Mouse (Mus musculus): ENCODE results near the gene Nxpe4. TPM values are rescaled to one million over a fixed set of nuclear protein-coding genes. Genes with fewer than 3 reads are reported as not detected.
"Not testable (repeated sequence)": the region's sequence is repeated elsewhere in the genome, so short reads cannot be mapped to it uniquely, and the experiment has no call there.

Nxpe4 gene
- polyA plus RNA-seq (2015; fragmentation: Nextera tagmentation; extraction: Ambion mirVana), result 4.4 and 4.5 TPM in 2 replicates

- ATAC-seq, result no peak
- peak within 1 kb of the TSS; percentile 46 for H3K4me3 ChIP-seq (ENCODE audit: low read length)
- no peak within 1 kb of the TSS for H3K27ac ChIP-seq (ENCODE audit: low read length)
- H3K27me3 ChIP-seq (replicated peaks; ENCODE audit: control insufficient read depth, insufficient read depth, low read length), result no peaks in the 10 kb centered on the region
- 30% methylated on average over 12 of the region's 12 CpGs for WGBS
- no peaks in the 10 kb centered on the region for H3K9me3 ChIP-seq (ENCODE audit: control insufficient read depth, low read length)
- no peak within 1 kb of the TSS for H3K9ac ChIP-seq (ENCODE audit: low read depth, low read length)
- peak within 1 kb of the TSS; percentile 45 for H3K4me2 ChIP-seq (ENCODE audit: low read depth, low read length)
- H3K4me1 ChIP-seq (ENCODE audit: control insufficient read depth, insufficient read depth, low read length), result 0 out of 2 replicates have a peak, but pooled peaks cover 5% of the 10 kb centered on the region
- H3K36me3 ChIP-seq (ENCODE audit: control insufficient read depth, insufficient read depth, low read length), result no peaks in the 10 kb centered on the region
These were observed at the start of gene Nxpe4 for GRCm38 (mm10) chr9:48161505-48162192. Gene Nxpe4 (plus strand): TSS chr9:48162023.

GRCm38 (mm10) chr9:48126815-48127214 lies 35.0 kb upstream of the Nxpe4 start:
- no peak for ATAC-seq
- 28% methylated on average over 3 of the region's 3 CpGs for WGBS
- no peak overlapping the region for H3K4me3 ChIP-seq (ENCODE audit: low read length)

GRCm38 (mm10) chr9:48137507-48137906 lies 24.3 kb upstream of the Nxpe4 start:
- H3K36me3 ChIP-seq (ENCODE audit: control insufficient read depth, insufficient read depth, low read length), result no peaks in the 10 kb centered on the region
- no peaks in the 10 kb centered on the region for H3K27me3 ChIP-seq (replicated peaks; ENCODE audit: control insufficient read depth, insufficient read depth, low read length)
- no peak overlapping the region for H3K4me2 ChIP-seq (ENCODE audit: low read depth, low read length)
- H3K4me1 ChIP-seq (ENCODE audit: control insufficient read depth, insufficient read depth, low read length), result no peaks in the 10 kb centered on the region
- 32% methylated on average over 3 of the region's 3 CpGs for WGBS
- no peak overlapping the region for H3K4me3 ChIP-seq (ENCODE audit: low read length)
- no peak overlapping the region for H3K9ac ChIP-seq (ENCODE audit: low read depth, low read length)
- H3K27ac ChIP-seq (ENCODE audit: low read length), result no peak overlapping the region
- no peak for ATAC-seq
- H3K9me3 ChIP-seq (ENCODE audit: control insufficient read depth, low read length), result no peaks in the 10 kb centered on the region

More at GRCm38 (mm10) chr9:48126815-48127214, 35.0 kb upstream of the Nxpe4 start:
- no peaks in the 10 kb centered on the region for H3K4me1 ChIP-seq (ENCODE audit: control insufficient read depth, insufficient read depth, low read length)
- no peak overlapping the region for H3K9ac ChIP-seq (ENCODE audit: low read depth, low read length)
- H3K36me3 ChIP-seq (ENCODE audit: control insufficient read depth, insufficient read depth, low read length), result no peaks in the 10 kb centered on the region
- H3K27me3 ChIP-seq (replicated peaks; ENCODE audit: control insufficient read depth, insufficient read depth, low read length), result no peaks in the 10 kb centered on the region
- H3K27ac ChIP-seq (ENCODE audit: low read length), result no peak overlapping the region
- H3K4me2 ChIP-seq (ENCODE audit: low read depth, low read length), result no peak overlapping the region
- H3K9me3 ChIP-seq (ENCODE audit: control insufficient read depth, low read length), result no peaks in the 10 kb centered on the region

GRCm38 (mm10) chr9:48140485-48141411 lies 21.1 kb upstream of the Nxpe4 start:
- no peak overlapping the region for H3K27ac ChIP-seq (ENCODE audit: low read length)
- 33% methylated on average over 8 of the region's 8 CpGs for WGBS
- H3K27me3 ChIP-seq (replicated peaks; ENCODE audit: control insufficient read depth, insufficient read depth, low read length), result no peaks in the 10 kb centered on the region
- H3K36me3 ChIP-seq (ENCODE audit: control insufficient read depth, insufficient read depth, low read length), result no peaks in the 10 kb centered on the region
- no peak overlapping the region for H3K4me2 ChIP-seq (ENCODE audit: low read depth, low read length)
- H3K4me3 ChIP-seq (ENCODE audit: low read length), result no peak overlapping the region
- H3K9ac ChIP-seq (ENCODE audit: low read depth, low read length), result no peak overlapping the region
- H3K9me3 ChIP-seq (ENCODE audit: control insufficient read depth, low read length), result no peaks in the 10 kb centered on the region
- H3K4me1 ChIP-seq (ENCODE audit: control insufficient read depth, insufficient read depth, low read length), result no peaks in the 10 kb centered on the region
- ATAC-seq, result no peak

GRCm38 (mm10) chr9:48142646-48143045 lies 19.2 kb upstream of the Nxpe4 start:
- Histone ChIP-seq H3K27ac (ENCODE audit: low read length) (no peak overlapping the region), H3K4me2 (ENCODE audit: low read depth, low read length) (no peak overlapping the region), H3K27me3 (replicated peaks; ENCODE audit: control insufficient read depth, insufficient read depth, low read length) (no peaks in the 10 kb centered on the region), H3K9ac (ENCODE audit: low read depth, low read length) (no peak overlapping the region), H3K4me1 (ENCODE audit: control insufficient read depth, insufficient read depth, low read length) (no peaks in the 10 kb centered on the region), H3K36me3 (ENCODE audit: control insufficient read depth, insufficient read depth, low read length) (no peaks in the 10 kb centered on the region), H3K4me3 (ENCODE audit: low read length) (no peak overlapping the region), H3K9me3 (ENCODE audit: control insufficient read depth, low read length) (no peaks in the 10 kb centered on the region)
- ATAC-seq, result no peak
- 78% methylated on average over 6 of the region's 6 CpGs for WGBS

GRCm38 (mm10) chr9:48146761-48147160 lies 15.1 kb upstream of the Nxpe4 start:
- no peak overlapping the region for H3K27ac ChIP-seq (ENCODE audit: low read length)
- H3K4me2 ChIP-seq (ENCODE audit: low read depth, low read length), result no peak overlapping the region
- H3K9ac ChIP-seq (ENCODE audit: low read depth, low read length), result no peak overlapping the region
- H3K9me3 ChIP-seq (ENCODE audit: control insufficient read depth, low read length), result no peaks in the 10 kb centered on the region
- 77% methylated on average over 3 of the region's 3 CpGs for WGBS
- no peaks in the 10 kb centered on the region for H3K4me1 ChIP-seq (ENCODE audit: control insufficient read depth, insufficient read depth, low read length)
- H3K36me3 ChIP-seq (ENCODE audit: control insufficient read depth, insufficient read depth, low read length), result no peaks in the 10 kb centered on the region
- no peak overlapping the region for H3K4me3 ChIP-seq (ENCODE audit: low read length)
- ATAC-seq, result no peak
- H3K27me3 ChIP-seq (replicated peaks; ENCODE audit: control insufficient read depth, insufficient read depth, low read length), result no peaks in the 10 kb centered on the region

- H3K4me1 ChIP-seq (ENCODE audit: control insufficient read depth, insufficient read depth, low read length); H3K4me3 ChIP-seq (ENCODE audit: low read length); H3K27ac ChIP-seq (ENCODE audit: low read length); H3K27me3 ChIP-seq (replicated peaks; ENCODE audit: control insufficient read depth, insufficient read depth, low read length); H3K36me3 ChIP-seq (ENCODE audit: control insufficient read depth, insufficient read depth, low read length); H3K4me2 ChIP-seq (ENCODE audit: low read depth, low read length); H3K9ac ChIP-seq (ENCODE audit: low read depth, low read length); H3K9me3 ChIP-seq (ENCODE audit: control insufficient read depth, low read length); ATAC-seq: not testable (repeated sequence)
- WGBS, result 46% methylated on average over 6 of the region's 6 CpGs
These were observed 4.7 kb downstream of the Nxpe4 start for GRCm38 (mm10) chr9:48166531-48166930.

- H3K27ac ChIP-seq (ENCODE audit: low read length), result no peak overlapping the region
- no peak overlapping the region for H3K4me3 ChIP-seq (ENCODE audit: low read length)
- WGBS, result 55% methylated on average over 1 of the region's 1 CpGs
- no peak overlapping the region for H3K9ac ChIP-seq (ENCODE audit: low read depth, low read length)
- H3K9me3 ChIP-seq (ENCODE audit: control insufficient read depth, low read length), result no peaks in the 10 kb centered on the region
- no peak for ATAC-seq
- no peaks in the 10 kb centered on the region for H3K4me1 ChIP-seq (ENCODE audit: control insufficient read depth, insufficient read depth, low read length)
- H3K4me2 ChIP-seq (ENCODE audit: low read depth, low read length), result no peak overlapping the region
- no peaks in the 10 kb centered on the region for H3K27me3 ChIP-seq (replicated peaks; ENCODE audit: control insufficient read depth, insufficient read depth, low read length)
- H3K36me3 ChIP-seq (ENCODE audit: control insufficient read depth, insufficient read depth, low read length), result no peaks in the 10 kb centered on the region
These were observed 14.9 kb downstream of the Nxpe4 start for GRCm38 (mm10) chr9:48176764-48177163.

- 88% methylated on average over 7 of the region's 7 CpGs for WGBS
- Histone ChIP-seq H3K4me2 (ENCODE audit: low read depth, low read length) (no peak overlapping the region), H3K4me3 (ENCODE audit: low read length) (no peak overlapping the region), H3K9me3 (ENCODE audit: control insufficient read depth, low read length) (no peaks in the 10 kb centered on the region), H3K27ac (ENCODE audit: low read length) (no peak overlapping the region), H3K36me3 (ENCODE audit: control insufficient read depth, insufficient read depth, low read length) (no peaks in the 10 kb centered on the region), H3K4me1 (ENCODE audit: control insufficient read depth, insufficient read depth, low read length) (no peaks in the 10 kb centered on the region), H3K27me3 (replicated peaks; ENCODE audit: control insufficient read depth, insufficient read depth, low read length) (no peaks in the 10 kb centered on the region), H3K9ac (ENCODE audit: low read depth, low read length) (no peak overlapping the region)
- ATAC-seq, result no peak
These were observed 19.5 kb downstream of the Nxpe4 start for GRCm38 (mm10) chr9:48181300-48181699.

All from intestine, embryonic 16.5 days (tissue).